Mouse (Mus musculus): ENCODE data around the gene Eef1a2.

Gene Eef1a2

DNA sequence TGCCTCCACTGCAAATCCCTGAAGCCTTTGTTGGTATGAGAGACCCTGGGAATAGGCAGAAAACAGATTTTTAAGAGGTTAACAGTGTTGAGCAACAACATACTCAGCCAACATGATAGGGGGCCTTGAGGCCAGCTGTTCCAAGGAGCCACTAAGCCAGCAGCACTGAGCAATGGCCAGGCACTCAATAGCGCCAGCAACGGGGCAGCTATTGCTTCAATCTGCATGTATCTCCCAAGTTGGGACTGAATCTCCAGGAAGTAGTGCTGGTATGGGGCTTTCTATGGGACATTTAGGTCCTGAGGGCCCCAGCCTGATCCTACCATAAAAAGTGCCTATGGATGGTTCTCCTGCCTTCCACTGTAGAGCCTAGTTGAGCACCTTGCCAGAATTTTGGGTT lies 1.7 kb upstream of the Eef1a2 start:
- no peak for DNase-seq (ENCODE audit: low spot score in 2 of 2)

DNA sequence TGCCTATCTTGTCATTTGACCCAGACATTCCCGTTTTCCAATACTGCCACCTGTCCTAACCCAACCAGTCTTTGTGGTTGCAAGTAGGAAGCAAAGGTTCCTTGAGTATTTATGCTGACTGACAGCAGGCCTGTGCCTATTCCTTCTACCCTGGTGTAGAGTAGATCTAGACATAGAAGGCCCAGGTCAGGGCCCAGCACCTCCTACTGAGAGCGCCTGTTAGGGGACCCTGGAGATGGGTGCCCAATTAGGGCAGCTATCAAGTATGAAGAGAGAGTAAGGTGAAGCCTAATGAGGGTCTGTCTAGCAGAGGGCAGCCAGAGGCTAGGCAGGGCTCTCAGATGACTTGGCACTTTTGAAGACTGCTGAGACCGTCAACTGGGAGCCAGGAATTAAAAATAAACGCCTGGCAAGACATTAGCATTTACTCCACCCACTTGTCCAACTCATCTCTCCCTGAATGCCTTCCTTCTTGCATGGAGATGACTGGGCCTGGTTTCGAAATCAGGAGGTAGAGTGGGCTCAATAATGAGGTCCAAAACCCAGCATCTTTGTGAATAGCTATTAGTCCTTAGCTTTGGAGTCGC lies 995 bp upstream of the Eef1a2 start:
- no peak for DNase-seq (ENCODE audit: low spot score in 2 of 2)

DNA sequence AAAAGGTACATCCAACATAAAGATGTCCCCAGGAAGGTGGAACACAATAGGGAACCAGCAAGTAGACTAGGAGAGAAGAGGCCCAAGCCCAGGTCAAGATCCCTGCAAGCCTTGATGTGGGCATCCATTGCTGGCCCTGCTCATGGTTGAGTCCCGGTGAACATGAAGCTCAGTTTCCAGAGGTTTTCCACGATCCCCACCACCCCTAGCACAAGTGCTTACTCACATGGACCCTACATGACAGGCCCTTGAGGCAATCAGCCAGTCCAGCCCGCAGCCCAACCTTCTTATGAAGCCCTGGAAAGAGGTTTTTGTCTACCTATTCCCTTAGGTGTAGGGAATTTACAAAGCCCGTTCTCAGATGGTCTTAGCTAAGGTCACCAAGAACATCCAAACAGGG lies 366 bp upstream of the Eef1a2 start:
- no peak for DNase-seq (ENCODE audit: low spot score in 2 of 2)

DNA sequence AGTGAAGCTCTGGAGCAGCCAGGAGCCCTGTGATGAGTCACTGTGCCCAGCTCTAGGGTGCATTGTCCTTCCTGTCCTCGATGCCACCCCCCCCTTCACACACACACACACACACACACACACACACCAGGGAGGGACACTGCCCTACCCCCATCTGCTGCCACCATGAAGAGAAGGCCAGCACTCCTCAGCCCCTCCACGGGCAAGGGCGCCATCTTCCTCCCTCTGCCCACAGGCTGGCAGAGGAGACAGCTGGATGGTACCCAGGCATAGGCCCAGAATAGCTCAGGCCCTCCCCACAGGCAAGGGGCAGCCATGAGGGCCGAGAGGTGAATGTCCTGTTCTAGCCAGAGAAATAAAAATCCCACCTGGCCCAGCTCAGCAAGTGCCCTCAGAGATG lies 1.0 kb downstream of the Eef1a2 start:
- DNase-seq (ENCODE audit: low spot score in 2 of 2), result no peak

DNA sequence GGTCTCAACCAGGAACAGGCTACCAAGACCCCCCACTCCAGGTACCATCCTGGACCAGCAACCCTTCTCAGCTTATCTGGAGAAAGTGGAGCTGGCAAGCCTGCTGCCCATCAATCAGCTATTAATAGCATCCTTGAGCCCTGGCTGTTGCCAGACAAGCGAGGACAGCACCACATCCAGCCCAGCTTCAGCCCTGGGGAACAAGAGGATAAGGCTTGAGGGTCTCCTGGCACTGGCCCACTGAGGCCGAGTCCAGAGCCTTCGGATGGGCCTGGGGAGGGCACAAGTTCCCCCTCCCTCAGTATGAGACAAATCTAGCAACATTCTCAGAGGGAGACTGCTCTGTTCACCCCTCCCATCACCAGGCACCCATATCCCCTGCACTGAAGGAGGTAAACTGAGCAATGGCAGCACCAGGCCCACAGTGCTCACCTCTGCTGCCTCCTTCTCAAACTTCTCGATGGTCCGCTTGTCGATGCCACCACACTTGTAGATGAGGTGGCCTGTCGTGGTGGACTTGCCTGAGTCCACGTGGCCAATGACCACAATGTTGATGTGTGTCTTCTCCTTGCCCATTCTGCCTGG lies 1.9 kb downstream of the Eef1a2 start:
- no peak for DNase-seq (ENCODE audit: low spot score in 2 of 2)

DNA sequence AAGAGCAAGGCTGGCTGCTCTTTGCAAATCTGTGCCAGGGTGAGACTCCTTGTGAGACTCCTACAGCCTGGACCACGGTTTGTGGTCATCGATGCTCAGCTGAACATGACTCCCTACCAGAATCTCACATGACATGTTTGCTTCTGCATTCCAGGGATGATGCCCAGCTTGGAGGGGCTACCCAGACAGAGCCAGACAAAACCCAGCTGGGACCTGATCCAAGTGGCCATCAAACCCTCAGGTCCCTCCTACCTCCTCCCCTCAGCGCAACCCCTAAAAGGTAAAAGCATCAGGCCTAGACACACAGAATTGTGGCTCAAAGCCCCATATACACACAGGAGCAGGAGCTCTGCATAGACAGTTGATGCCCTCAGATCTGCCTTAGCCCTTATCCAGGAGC lies 2.5 kb downstream of the Eef1a2 start:
- DNase-seq (ENCODE audit: low spot score in 2 of 2), result no peak

DNA sequence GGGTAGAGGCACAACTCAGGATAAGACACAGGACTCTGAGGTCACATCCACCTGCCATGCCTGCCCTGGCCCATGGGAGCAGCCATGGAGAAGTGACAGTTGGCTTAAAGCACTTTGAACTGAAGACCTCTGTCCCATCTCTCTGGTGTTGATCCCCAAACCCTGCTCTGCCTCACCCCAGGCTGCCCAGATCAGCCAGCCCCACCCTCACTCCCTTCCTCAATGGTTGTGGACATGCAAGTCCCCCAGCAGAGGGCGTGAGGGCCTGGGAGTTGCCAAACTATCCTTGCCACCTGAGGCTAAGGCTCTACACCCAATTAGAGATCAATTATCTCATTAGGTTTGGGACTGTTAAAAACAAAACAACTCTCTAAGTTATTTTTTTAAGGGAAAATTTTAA lies 3.0 kb downstream of the Eef1a2 start:
- DNase-seq (ENCODE audit: low spot score in 2 of 2), result no peak

GRCm38 (mm10) chr2:181153131-181153530 lies 3.7 kb downstream of the Eef1a2 start:
- no peak for DNase-seq (ENCODE audit: low spot score in 2 of 2)

DNA sequence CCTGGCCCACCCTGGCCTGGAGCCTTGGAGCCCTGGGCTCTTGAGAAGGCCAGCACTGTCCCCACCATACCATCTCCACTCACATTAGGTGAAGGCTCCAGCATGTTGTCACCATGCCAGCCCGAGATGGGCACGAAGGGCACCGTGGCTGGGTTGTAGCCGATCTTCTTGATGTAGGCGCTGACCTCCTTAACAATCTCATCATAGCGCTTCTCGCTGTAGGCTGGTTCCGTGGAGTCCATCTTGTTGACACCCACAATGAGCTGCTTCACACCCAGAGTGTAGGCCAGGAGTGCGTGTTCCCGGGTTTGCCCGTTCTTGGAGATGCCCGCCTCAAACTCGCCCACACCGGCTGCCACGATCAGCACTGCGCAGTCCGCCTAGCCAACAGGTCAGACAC lies 4.1 kb downstream of the Eef1a2 start:
- no peak for DNase-seq (ENCODE audit: low spot score in 2 of 2)

GRCm38 (mm10) chr2:181150281-181150680 lies 6.5 kb downstream of the Eef1a2 start:
- DNase-seq (ENCODE audit: low spot score in 2 of 2), result no peak

DNA sequence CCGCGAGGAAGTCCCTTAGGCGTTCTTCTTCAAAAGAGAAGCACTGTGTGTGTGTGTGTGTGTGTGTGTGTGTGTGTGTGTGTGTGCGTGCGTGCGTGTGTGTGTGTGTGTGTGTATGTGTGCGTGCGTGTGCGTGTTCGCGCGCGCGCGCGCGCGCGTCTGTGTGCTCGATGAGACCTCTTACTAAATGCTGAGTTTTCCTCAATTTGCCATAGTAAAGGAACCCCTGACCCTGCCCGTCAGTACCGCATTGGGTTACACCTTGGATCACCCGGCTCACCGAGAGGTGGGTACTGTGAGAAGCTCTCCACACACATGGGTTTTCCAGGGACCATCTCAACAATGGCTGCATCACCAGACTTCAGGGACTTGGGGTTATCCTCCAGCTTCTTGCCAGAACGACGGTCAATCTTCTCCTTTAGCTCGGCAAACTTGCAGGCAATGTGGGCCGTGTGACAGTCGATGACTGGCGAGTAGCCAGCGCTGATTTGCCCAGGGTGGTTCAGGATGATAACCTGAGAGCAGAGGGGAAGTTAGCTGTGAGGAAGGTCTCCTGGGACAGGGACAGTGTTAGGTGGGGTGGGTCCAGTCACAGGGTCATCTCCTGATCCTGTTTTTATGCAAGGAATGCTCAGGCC lies 8.4 kb downstream of the Eef1a2 start:
- no peak for DNase-seq (ENCODE audit: low spot score in 2 of 2)

DNA sequence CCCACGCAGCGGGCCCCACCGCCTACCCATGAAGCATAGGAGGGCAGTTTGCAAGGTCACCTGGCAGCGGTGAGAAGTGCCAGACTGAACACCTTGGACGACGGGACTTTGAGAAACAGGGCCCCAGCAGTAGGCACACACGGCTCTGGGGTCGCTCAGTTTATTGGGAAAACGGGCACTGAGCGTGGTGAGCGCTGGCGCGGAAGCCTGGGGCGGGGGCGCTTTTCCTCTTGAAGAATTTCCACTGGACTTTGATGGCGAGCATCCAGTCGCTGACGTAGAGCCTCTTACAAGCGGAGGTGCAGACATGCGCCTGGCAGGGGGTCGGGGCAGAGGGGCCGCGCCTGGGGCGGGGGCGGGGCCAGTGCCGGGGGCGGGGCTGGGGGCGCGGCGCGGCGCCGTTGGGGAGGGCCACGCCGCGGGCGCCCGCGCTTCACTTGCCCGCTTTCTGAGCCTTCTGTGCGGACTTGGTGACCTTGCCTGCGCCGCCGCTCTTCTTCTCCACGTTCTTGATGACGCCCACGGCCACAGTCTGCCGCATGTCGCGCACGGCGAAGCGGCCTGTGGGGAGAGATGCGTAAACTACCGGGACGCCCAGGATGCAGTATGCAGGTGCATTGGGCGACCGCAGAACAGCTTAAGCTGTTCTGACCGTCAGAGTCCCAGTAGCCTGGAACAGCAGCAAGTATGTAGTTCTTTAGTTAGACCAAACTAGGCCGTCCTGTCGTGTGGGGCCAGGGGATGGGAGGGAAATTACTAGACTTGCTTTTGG lies 9.1 kb downstream of the Eef1a2 start:
- no peak for DNase-seq (ENCODE audit: low spot score in 2 of 2)

- DNase-seq (ENCODE audit: low spot score in 2 of 2), result no peak
Observed at GRCm38 (mm10) chr2:181146976-181147545, 9.8 kb downstream of the Eef1a2 start.

DNA sequence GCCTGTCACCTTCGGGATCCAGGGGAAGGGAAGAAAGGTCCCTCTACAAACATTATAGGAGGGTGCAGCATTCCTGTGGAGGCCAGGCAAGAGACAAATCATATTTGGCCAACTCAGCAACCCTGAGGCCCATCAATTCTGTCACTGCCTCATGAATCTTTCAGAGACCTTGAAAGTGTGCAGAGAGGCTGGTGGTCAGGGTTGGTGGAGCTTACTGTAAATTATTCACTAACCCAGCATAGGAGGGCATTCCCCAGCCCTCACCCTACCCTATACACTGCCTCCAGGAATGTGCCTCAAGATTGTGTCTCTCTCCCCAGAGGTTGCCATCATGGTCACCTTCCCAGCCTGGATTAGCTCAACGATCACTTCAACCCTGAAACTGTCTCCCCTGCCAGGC lies 12.1 kb downstream of the Eef1a2 start:
- no peak for DNase-seq (ENCODE audit: low spot score in 2 of 2)

- no peak for DNase-seq (ENCODE audit: low spot score in 2 of 2)
Observed at GRCm38 (mm10) chr2:181143509-181144276, 13.1 kb downstream of the Eef1a2 start.

- DNase-seq (ENCODE audit: low spot score in 2 of 2), result no peak
Observed at GRCm38 (mm10) chr2:181142703-181143135, 14.1 kb downstream of the Eef1a2 start.

DNA sequence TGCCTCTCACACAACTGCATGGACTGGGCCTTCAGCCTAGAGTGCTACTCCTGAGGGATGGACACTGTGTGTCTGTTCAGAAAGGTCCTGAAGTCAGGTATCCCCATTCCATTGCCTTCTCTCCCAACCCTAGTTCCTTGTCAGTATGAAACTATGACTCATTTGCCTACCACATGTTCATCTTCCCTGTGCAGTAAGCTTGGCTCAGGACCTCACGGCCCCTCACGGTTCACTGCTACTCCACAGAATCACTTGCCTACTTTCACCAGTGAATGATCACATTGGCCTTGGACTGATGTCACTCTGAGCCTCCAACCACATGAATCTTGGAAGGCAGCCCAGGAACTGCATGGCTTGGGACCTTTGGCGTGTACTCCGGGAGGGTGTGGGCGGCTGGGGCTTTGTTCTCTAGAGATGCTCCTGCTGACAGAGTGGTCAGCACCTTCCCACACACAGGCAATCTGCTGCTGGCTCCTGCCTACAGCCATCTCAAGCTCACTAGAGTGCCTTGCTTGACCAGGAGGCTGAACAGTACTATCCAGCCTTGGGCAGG lies 17.1 kb downstream of the Eef1a2 start:
- no peak for DNase-seq (ENCODE audit: low spot score in 2 of 2)

GRCm38 (mm10) chr2:181136934-181137333 lies 19.9 kb downstream of the Eef1a2 start:
- no peak for DNase-seq (ENCODE audit: low spot score in 2 of 2)

DNA sequence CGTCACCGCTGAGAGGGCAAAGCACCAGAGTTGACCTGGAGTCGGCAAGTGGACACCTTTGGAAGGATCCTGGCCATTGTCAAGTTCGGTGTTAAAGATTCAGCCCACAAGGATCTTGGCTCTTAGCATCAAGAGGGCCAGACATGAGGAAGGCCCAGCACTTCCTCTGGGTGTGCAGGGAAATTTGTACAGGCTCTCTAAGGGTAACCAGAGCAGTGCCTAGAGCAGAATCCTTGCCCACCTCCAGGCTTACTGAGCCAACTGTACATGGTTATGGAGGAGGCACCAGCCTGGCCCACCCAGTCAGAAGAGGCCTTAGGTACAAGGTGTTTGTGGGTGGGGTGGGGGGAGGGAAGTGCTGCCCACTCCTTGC lies 21.4 kb downstream of the Eef1a2 start:
- DNase-seq (ENCODE audit: low spot score in 2 of 2), result no peak

DNA sequence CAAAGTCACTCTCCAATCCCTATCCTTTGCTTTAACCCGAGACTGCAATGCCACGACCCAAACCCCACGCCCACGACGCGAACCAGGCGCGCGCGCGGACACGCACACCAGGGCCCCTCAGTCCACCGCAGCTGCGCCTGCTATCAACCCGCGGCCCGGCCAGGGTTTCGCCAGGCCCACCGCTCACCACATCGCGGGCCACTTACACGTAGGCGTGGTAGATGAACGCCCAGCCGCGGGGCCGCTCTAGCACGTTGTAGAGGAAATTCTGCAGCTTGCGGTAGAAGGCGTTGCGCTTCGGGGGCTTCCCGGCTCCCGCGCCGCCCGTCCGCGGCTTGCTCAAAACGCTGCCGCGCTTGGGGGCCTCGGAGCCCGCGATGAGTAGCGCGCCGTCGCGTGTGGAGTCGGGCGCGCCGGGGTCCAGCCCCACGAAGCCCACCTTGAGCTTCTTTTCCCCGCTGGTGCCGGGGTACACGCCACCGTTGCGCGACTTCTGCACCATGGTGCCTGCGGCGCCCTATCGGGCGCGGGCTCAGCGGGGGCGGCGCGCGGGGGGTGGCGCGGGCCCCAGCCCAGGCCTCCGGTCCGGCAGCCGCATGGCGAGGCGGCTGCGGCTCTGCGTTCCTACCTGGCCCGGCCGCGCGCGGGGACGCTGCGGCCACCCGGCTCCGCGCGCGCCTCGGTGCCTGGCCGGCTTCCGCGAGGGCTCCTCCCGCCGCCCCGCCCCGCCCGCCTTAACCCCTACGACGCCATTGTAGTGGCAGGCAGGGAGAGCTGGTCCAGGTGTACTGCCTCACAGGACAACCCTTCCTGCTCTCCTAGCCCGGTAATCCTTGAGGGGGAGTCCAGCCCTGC lies 22.0 kb downstream of the Eef1a2 start, which contains the start of gene Kcnq2:
TSS of gene Kcnq2 (minus strand) at position 710 of the 855 bp plus-strand sequence.
- no peak for DNase-seq (ENCODE audit: low spot score in 2 of 2)
